Mouse (Mus musculus): ENCODE measurements around the gene Ucp3.

DNA sequence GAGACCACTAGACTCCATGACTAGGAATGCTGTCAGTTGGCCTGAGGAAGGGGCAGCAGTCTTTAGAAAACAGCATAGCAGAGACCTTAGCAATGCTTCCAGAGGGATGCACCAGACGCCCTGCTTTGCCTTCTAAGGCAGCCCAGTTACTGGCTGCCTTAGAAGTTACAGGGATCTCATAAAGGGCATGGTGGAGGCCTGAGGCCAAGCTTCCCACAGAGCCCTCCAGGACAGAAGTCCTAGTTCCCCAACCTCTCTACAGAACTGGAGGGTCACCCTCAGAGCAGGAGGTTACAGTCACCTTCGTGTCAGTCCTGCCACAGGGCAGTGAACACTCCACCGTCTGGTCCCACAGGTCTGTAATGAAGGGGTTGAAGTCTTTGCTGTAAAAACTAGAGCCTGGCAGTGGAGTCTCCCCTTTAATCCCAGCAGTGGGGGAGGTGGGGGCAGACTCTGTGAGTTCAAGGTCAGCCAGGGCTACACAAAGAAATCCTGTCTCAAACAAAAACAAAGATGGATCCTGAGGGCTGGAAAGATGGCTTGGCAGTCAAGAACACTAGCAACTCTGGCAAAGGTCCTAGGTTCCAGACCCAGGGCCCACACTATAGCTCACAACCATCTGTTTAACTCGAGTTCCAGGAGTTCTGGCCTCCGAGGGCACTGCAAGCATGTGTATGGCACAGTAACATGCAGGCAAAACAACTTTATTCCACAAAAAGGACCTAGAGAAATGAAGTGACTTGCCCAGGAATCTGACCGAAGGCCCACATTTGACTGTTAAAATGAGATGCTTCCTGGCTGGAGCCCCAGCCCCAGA, 28.4 kb downstream of the Ucp3 start:
- no peak for TF ChIP-seq POLR2A (IDR thresholded peaks at IDR 0.05; ENCODE audit: extremely low read depth, insufficient read depth, low read length)
- no peak for TF ChIP-seq CTCF (IDR thresholded peaks at IDR 0.05; ENCODE audit: low read depth, low read length)
